Mouse (Mus musculus) limb, embryonic 12.5 days (tissue): ENCODE measurements around the gene Gm17402. TPM values are rescaled to one million over a fixed set of nuclear protein-coding genes. Genes with fewer than 3 reads are reported as not detected.

Experiments used
- ATAC-seq: fragments of 200-750 bp; cut with Nextera tagmentation; 2 replicates; pipeline ENCODE4 v1.8.0; 2017; ENCODE audit warnings: low read depth, moderate TSS enrichment; ENCODE audit not compliant: insufficient number of reproducible peaks, insufficient read depth, low FRiP score, low TSS enrichment
- H3K27ac ChIP-seq: fragments of 300-500 bp; sonication (generic); 2 replicates; pipeline ENCODE4 v1.5.1; 2016; ENCODE audit warnings: mild to moderate bottlenecking, moderate library complexity
- H3K27me3 ChIP-seq: fragments of 300-500 bp; sonication (generic); 2 replicates; pipeline ENCODE4 v1.6.1; 2016; ENCODE audit warnings: mild to moderate bottlenecking, moderate library complexity
- H3K36me3 ChIP-seq: fragments of 300-500 bp; sonication (generic); 2 replicates; pipeline ENCODE4 v1.6.1; 2016; ENCODE audit warnings: mild to moderate bottlenecking, moderate library complexity
- H3K4me1 ChIP-seq: fragments of 300-500 bp; sonication (generic); replicated peaks from 2 replicates; pipeline ENCODE4 v1.6.1; 2016
- H3K4me2 ChIP-seq: fragments of 300-500 bp; sonication (generic); 2 replicates; pipeline ENCODE4 v1.6.1; 2016; ENCODE audit warnings: mild to moderate bottlenecking, moderate library complexity
- H3K4me3 ChIP-seq: fragments of 300-500 bp; sonication (generic); replicated peaks from 2 replicates; pipeline ENCODE4 v1.5.1; 2016; ENCODE audit warnings: mild to moderate bottlenecking
- H3K9ac ChIP-seq: fragments of 300-500 bp; sonication (generic); replicated peaks from 2 replicates; pipeline ENCODE4 v1.6.1; 2016; ENCODE audit warnings: mild to moderate bottlenecking, moderate library complexity
- H3K9me3 ChIP-seq: fragments of 300-500 bp; sonication (generic); 2 replicates; pipeline ENCODE4 v1.6.1; 2016; ENCODE audit warnings: mild to moderate bottlenecking, moderate library complexity
- WGBS: fragments of 180-500 bp; shearing (Covaris S2); methylation state at CpG from one replicate; pipeline ENCODE4 v1.1.7; 2016; 5-methylcytosine and 5-hydroxymethylcytosine counted together
- polyA plus RNA-seq: library from polyadenylated mRNA; unstranded; fragments of >200 nt; fragmentation: Nextera tagmentation; extraction: Ambion mirVana; gene quantifications from 2 replicates; pipeline ENCODE4 v1.2.1, GENCODE M21; 2016

Gm17402 gene
- polyA plus RNA-seq, result not detected in 2 replicates

- peak within 1 kb of the TSS; percentile 53 for H3K4me3 ChIP-seq
Measured at GRCm38 (mm10) chr3:67375063-67375462, at the start of gene Gm17402. Gm17402 (minus strand) TSS chr3:67375163.

GRCm38 (mm10) chr3:67378215-67378614 lies 3.3 kb upstream of the Gm17402 start:
- Histone ChIP-seq H3K36me3 (no peaks in the 10 kb centered on the region), H3K4me1 (0 out of 2 replicates have a peak, but pooled peaks cover 5% of the 10 kb centered on the region), H3K9me3 (no peaks in the 10 kb centered on the region), H3K9ac (no peak overlapping the region), H3K4me3 (no peak overlapping the region), H3K4me2 (no peak overlapping the region), H3K27ac (no peak overlapping the region), H3K27me3 (peaks cover 5% of the 10 kb centered on the region; the same call in 1 of the 2 replicates)
- ATAC-seq, result no peak

More at GRCm38 (mm10) chr3:67375063-67375462, at the start of gene Gm17402:
- peak within 1 kb of the TSS; percentile 58 for H3K9ac ChIP-seq
- H3K4me1 ChIP-seq, result 0 out of 2 replicates have a peak, but pooled peaks cover 5% of the 10 kb centered on the region
- H3K27me3 ChIP-seq, result peaks cover 17% of the 10 kb centered on the region
- no peak within 1 kb of the TSS for H3K27ac ChIP-seq
- ATAC-seq, result no peak
- peak within 1 kb of the TSS; percentile 90 for H3K4me2 ChIP-seq
- H3K36me3 ChIP-seq, result no peaks in the 10 kb centered on the region
- WGBS, result 56% methylated on average over 3 of the region's 3 CpGs
- H3K9me3 ChIP-seq, result no peaks in the 10 kb centered on the region

- H3K4me1 ChIP-seq, result 0 out of 2 replicates have a peak, but pooled peaks cover 5% of the 10 kb centered on the region
- no peak overlapping the region for H3K27ac ChIP-seq
- H3K9me3 ChIP-seq, result no peaks in the 10 kb centered on the region
- peak overlapping the region; percentile 90 for H3K4me2 ChIP-seq
- H3K36me3 ChIP-seq, result no peaks in the 10 kb centered on the region
- WGBS, result 37% methylated on average over 7 of the region's 7 CpGs
- H3K27me3 ChIP-seq, result peaks cover 17% of the 10 kb centered on the region
- 0 out of 2 replicates have a peak, but pooled peaks have one; percentile 56 for ATAC-seq
- peak overlapping the region; percentile 53 for H3K4me3 ChIP-seq
- peak overlapping the region; percentile 58 for H3K9ac ChIP-seq
Measured at GRCm38 (mm10) chr3:67374360-67374778, 594 bp downstream of the Gm17402 start.

- no peaks in the 10 kb centered on the region for H3K9me3 ChIP-seq
- H3K27ac ChIP-seq, result no peak within 1 kb of the TSS
- WGBS, result under 1% methylated on average over 35 of the region's 35 CpGs
- 0 out of 2 replicates have a peak, but pooled peaks cover 5% of the 10 kb centered on the region for H3K4me1 ChIP-seq
- peak within 1 kb of the TSS; percentile 90 for H3K4me2 ChIP-seq
- no peaks in the 10 kb centered on the region for H3K36me3 ChIP-seq
- peak; percentile 93 for ATAC-seq
- H3K9ac ChIP-seq, result peak within 1 kb of the TSS; percentile 58
- H3K27me3 ChIP-seq, result peaks cover 17% of the 10 kb centered on the region
- H3K4me3 ChIP-seq, result peak within 1 kb of the TSS; percentile 53
Measured at GRCm38 (mm10) chr3:67373872-67374271, 1.1 kb downstream of the Gm17402 start, which contains the start of gene Mlf1. Mlf1 (plus strand) TSS chr3:67374097.

GRCm38 (mm10) chr3:67372781-67373180 lies 2.2 kb downstream of the Gm17402 start:
- Histone ChIP-seq H3K4me1 (0 out of 2 replicates have a peak, but pooled peaks cover 5% of the 10 kb centered on the region), H3K9me3 (no peaks in the 10 kb centered on the region), H3K9ac (no peak overlapping the region), H3K4me2 (no peak overlapping the region), H3K36me3 (no peaks in the 10 kb centered on the region), H3K27me3 (peaks cover 17% of the 10 kb centered on the region), H3K4me3 (no peak overlapping the region), H3K27ac (no peak overlapping the region)
- ATAC-seq, result no peak
- 62% methylated on average over 5 of the region's 5 CpGs for WGBS

GRCm38 (mm10) chr3:67372194-67372593 lies 2.8 kb downstream of the Gm17402 start:
- Histone ChIP-seq H3K27me3 (peaks cover 17% of the 10 kb centered on the region), H3K36me3 (no peaks in the 10 kb centered on the region), H3K4me3 (no peak overlapping the region), H3K9ac (no peak overlapping the region), H3K4me2 (no peak overlapping the region), H3K27ac (no peak overlapping the region), H3K4me1 (0 out of 2 replicates have a peak, but pooled peaks cover 5% of the 10 kb centered on the region), H3K9me3 (no peaks in the 10 kb centered on the region)
- ATAC-seq, result no peak
- 77% methylated on average over 4 of the region's 4 CpGs for WGBS

- Histone ChIP-seq H3K4me2 (no peak overlapping the region), H3K27ac (no peak overlapping the region), H3K4me1 (0 out of 2 replicates have a peak, but pooled peaks cover 3% of the 10 kb centered on the region), H3K36me3 (no peaks in the 10 kb centered on the region), H3K9me3 (no peaks in the 10 kb centered on the region), H3K27me3 (peaks cover 14% of the 10 kb centered on the region), H3K9ac (no peak overlapping the region), H3K4me3 (no peak overlapping the region)
- ATAC-seq, result no peak
- WGBS, result 87% methylated on average over 5 of the region's 5 CpGs
Measured at GRCm38 (mm10) chr3:67369407-67370079, 5.4 kb downstream of the Gm17402 start.

- 65% methylated on average over 6 of the region's 6 CpGs for WGBS
- H3K4me2 ChIP-seq, result no peak overlapping the region
- H3K4me1 ChIP-seq, result no peaks in the 10 kb centered on the region
- H3K36me3 ChIP-seq, result no peaks in the 10 kb centered on the region
- H3K4me3 ChIP-seq, result no peak overlapping the region
- H3K9me3 ChIP-seq, result no peaks in the 10 kb centered on the region
- ATAC-seq, result no peak
- H3K27ac ChIP-seq, result no peak overlapping the region
- H3K27me3 ChIP-seq, result peaks cover 5% of the 10 kb centered on the region
- H3K9ac ChIP-seq, result no peak overlapping the region
Measured at GRCm38 (mm10) chr3:67367481-67367880, 7.5 kb downstream of the Gm17402 start.

GRCm38 (mm10) chr3:67366087-67366892 lies 8.7 kb downstream of the Gm17402 start:
- no peak for ATAC-seq
- no peaks in the 10 kb centered on the region for H3K4me1 ChIP-seq
- H3K4me2 ChIP-seq, result no peak overlapping the region
- WGBS, result 74% methylated on average over 4 of the region's 4 CpGs
- H3K27ac ChIP-seq, result no peak overlapping the region
- no peaks in the 10 kb centered on the region for H3K9me3 ChIP-seq
- no peaks in the 10 kb centered on the region for H3K36me3 ChIP-seq
- no peak overlapping the region for H3K9ac ChIP-seq
- H3K27me3 ChIP-seq, result no peaks in the 10 kb centered on the region
- no peak overlapping the region for H3K4me3 ChIP-seq

- Histone ChIP-seq H3K4me3 (no peak overlapping the region), H3K27me3 (no peaks in the 10 kb centered on the region), H3K9me3 (0 out of 2 replicates have a peak, but pooled peaks cover 4% of the 10 kb centered on the region), H3K4me2 (no peak overlapping the region), H3K9ac (no peak overlapping the region), H3K4me1 (no peaks in the 10 kb centered on the region), H3K27ac (no peak overlapping the region), H3K36me3 (no peaks in the 10 kb centered on the region)
- no peak for ATAC-seq
- 82% methylated on average over 7 of the region's 7 CpGs for WGBS
Measured at GRCm38 (mm10) chr3:67358376-67358775, 16.6 kb downstream of the Gm17402 start.

- no peak for ATAC-seq
- no peaks in the 10 kb centered on the region for H3K36me3 ChIP-seq
- H3K27ac ChIP-seq, result no peak overlapping the region
- H3K9me3 ChIP-seq, result 0 out of 2 replicates have a peak, but pooled peaks cover 4% of the 10 kb centered on the region
- no peak overlapping the region for H3K4me3 ChIP-seq
- no peaks in the 10 kb centered on the region for H3K4me1 ChIP-seq
- H3K9ac ChIP-seq, result no peak overlapping the region
- no peaks in the 10 kb centered on the region for H3K27me3 ChIP-seq
- no peak overlapping the region for H3K4me2 ChIP-seq
- WGBS, result 88% methylated on average over 3 of the region's 3 CpGs
Measured at GRCm38 (mm10) chr3:67352763-67353149, 22.2 kb downstream of the Gm17402 start.
